Mouse (Mus musculus) frontal cortex, adult (tissue): ENCODE measurements at regions not wholly inside any gene's neighbourhood (a gene's known extent, or its start where the extent isn't known, plus 50 kb on each side); places are given as distances from the start of the nearest gene placed in this dataset.

Source experiments
- ATAC-seq: cut with Nextera tagmentation; 2 replicates; pipeline ENCODE4 v1.9.2; 2017; ENCODE audit warnings: mild to moderate bottlenecking, moderate library complexity, mixed read lengths; ENCODE audit not compliant: low TSS enrichment

DNA sequence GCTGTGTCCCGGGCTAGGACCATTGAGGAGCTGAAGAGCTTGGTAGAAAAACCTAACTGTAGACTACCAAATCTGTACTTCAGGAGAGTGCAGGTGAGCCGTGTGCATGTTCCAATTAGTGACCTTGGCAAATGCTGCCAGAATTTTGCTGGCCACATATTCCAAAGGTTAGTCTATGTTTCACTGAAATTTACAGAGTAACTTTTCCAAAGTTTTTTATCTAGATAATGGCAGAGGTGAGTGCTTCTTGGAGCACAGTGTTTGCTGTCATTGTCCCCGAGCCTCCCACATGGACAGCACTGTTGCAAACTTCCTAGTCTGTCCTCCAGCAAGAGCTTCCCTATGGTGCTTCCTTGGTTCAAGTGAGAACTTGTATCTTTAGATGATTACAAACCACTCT is 232.5 kb downstream of the Foxa2 start:
- no peak for ATAC-seq

DNA sequence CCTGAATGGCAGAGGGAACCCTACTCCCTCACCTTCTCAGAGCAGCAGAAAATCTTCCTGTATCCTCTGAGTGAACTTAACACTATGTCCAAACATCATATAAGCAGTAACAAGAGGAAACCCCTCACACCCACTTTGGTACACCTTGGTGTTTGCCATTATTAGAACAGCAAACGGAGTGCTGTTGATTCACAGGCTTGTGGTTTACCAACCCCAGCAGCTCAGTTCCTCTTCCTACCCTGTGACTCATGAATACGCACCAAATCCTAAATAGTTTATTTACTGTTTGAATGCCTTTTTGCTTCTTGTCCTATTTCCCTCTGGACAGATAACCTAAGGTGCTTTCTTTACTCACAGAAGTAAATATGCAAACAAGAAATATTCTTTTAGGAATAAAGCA is 233.3 kb downstream of the Foxa2 start:
- no peak for ATAC-seq

DNA sequence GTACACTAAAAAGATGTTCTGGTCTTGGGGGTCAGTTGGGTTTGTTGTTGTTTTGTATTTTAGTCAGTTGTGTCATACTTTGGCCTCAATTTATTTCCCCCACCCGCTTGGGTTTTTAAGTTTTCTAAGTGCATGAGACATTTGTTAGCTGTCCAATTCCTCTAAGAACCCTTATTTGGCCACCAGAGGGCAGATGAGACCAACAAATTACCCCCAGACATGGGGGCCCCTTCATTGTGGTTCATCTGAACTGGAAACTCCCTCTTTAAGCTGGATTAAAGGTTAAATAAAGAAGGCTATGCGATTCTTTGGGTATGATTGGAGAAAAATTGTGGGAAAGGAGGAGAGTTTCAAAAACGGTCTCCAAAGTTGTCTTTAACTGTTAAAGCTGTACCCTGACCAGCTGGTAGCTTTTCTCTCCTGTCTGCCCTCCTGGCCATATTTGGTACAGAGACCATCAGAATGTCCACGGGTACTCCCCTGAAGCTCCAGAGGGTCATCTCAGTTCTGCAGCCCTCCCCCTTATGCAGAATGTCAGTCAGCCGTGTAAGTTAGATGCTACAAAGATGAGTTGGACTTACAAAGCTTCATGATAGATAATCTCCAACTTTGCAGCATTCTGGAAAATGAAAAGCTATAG is 238.6 kb downstream of the Foxa2 start:
- peak; percentile 76 for ATAC-seq

GRCm38 (mm10) chr2:147803102-147803501 is 243.7 kb downstream of the Foxa2 start:
- ATAC-seq: no peak

- no peak for ATAC-seq
These were observed 255.3 kb downstream of the Foxa2 start for GRCm38 (mm10) chr2:147791434-147791833.

GRCm38 (mm10) chr2:147789877-147790276 is 256.9 kb downstream of the Foxa2 start:
- ATAC-seq: no peak

DNA sequence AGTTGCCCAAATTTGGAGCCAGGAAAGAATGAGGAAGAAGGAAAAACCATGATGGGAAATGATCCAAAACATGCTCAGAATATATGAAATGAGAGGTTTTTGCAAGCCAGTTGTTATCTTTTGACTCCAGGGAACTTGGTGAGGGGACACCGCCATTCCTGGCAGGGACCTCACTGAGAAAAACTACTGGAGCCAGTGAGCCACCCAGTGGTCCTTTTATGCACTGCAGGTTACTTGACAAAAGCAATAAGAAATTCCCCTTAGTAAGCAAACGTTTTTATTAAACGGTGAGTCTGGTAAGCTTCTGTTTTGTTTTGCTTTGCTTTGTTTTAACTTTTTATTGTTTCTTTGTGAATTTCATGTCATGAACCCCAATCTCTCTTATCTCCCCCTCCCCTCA is 257.5 kb downstream of the Foxa2 start:
- peak; percentile 55; the same call in 1 of the 2 replicates for ATAC-seq

DNA sequence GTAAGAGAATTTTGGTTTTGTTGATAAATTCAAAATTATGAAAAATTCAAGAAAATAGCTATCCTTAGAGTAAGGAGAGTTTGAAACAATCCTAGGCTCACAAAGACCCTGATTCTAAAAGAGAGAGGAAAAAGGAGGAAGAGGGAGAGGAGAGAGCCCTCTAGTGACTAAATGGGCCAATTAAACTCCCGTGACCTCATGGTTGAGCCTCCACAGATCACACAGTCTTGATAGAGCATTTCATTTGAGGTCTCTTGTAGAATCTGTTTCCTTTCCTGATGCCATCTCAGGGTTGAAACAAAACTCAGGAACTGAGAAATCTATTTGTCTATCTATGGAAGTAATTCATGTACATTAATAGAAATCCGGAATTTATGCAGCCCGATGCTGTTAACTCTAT is 258.8 kb downstream of the Foxa2 start:
- 0 out of 2 replicates have a peak, but pooled peaks have one; percentile 51 for ATAC-seq

DNA sequence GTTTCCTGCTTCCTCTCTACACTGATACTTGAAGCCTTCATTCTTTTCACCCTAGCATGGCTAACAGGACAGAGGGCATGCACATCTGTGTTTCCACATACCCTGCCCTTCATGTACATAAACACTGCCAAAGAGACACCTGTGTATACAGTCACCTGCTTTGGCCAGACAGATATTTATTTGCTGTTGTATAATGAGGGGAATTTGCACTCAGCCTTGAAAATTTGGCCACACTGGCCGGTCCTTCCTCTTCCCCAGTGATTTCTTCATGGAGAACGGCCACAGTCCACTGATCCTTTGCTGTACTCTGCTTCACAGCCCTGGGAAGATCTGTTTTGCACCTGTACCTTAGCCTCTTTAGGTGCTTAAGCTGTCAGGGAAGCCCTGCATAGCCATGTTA is 264.3 kb downstream of the Foxa2 start:
- ATAC-seq: no peak

GRCm38 (mm10) chr2:147776316-147776715 is 270.5 kb downstream of the Foxa2 start:
- no peak for ATAC-seq

GRCm38 (mm10) chr2:147772579-147772978 is 274.2 kb downstream of the Foxa2 start:
- peak; percentile 81 for ATAC-seq

- ATAC-seq: peak; percentile 77
These were observed 293.7 kb downstream of the Foxa2 start for GRCm38 (mm10) chr2:147753089-147753488.

GRCm38 (mm10) chr2:147751831-147752230 is 294.9 kb downstream of the Foxa2 start:
- ATAC-seq: no peak

GRCm38 (mm10) chr2:147748006-147748405 is 298.8 kb downstream of the Foxa2 start:
- ATAC-seq: no peak

GRCm38 (mm10) chr2:147743908-147744307 is 302.9 kb downstream of the Foxa2 start:
- ATAC-seq: peak; percentile 67

- ATAC-seq: peak; percentile 91
These were observed 308.4 kb downstream of the Foxa2 start for GRCm38 (mm10) chr2:147738307-147738872.

DNA sequence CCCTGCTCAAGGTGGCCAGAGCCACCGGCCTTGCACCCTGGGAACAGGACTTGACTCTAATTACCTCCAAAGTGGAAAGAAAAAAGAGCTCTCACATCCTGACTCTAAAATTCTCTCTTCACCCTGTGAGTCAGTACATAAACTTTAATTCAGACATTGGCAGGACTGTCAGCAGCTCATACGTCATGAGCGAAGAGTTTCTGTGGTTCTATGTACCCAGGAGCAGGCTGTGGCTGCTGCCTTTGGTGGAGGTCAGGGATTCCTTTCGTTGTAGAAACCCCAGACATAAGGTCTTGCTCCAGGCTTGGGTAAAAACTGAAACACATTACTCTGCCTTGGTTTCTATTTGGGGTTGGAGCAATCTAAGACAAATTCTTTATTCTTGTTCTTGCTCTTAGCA is 319.4 kb downstream of the Foxa2 start:
- no peak for ATAC-seq

DNA sequence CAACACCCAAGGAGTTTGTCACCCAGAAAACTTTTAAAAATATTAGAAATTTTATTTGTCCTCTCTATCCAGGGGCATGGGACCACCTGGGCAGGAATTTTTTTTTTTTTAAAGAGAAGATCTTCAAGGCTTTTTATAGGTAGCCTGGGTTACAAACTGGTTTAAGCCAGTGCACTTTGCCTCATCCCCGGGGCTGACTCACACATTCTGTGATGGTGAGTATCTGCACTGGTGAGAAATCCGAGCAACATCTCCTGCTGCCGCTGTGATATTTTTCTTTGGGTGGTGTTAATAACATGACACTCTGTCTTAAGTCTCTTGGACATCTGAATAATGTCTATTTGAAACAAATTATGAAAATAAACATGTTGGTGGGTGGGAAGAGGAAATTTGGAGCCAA is 327.8 kb downstream of the Foxa2 start:
- no peak for ATAC-seq

- no peak for ATAC-seq
These were observed 329.3 kb downstream of the Foxa2 start for GRCm38 (mm10) chr2:147717484-147717947.

GRCm38 (mm10) chr2:147715791-147716190 is 331.0 kb downstream of the Foxa2 start:
- no peak for ATAC-seq

DNA sequence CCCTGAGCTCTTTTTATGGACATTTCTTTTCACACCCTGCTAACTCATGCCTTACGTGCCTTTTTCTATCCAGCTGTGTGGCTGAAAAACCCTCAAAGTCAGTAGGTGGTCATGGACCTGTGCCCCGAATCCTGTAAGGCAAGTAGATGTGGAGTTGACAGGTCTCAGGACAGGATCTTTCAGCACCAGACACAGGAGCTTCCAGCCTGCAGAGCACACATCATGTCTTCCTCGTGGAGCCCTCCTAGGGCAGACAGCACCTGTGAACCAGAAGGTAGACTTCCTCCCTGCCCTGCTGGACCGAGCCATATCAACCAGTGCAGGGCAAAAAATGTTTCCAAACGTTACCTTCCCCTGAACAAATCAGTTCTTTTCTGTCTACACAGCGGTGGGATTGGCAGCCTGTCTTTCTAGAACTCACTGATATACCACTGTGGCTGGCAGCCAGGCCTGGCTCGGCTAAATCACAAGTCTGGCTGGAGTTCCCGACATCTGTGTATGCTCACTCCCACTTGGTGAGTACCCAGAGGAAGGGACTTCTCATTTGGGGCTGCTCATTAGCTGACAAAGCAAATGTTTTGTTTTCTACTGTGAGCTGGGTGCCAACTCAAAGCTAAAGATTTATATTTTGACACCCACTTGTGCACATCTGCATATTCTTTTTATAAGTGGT is 336.0 kb downstream of the Foxa2 start:
- no peak for ATAC-seq

GRCm38 (mm10) chr2:147709799-147710198 is 337.0 kb downstream of the Foxa2 start:
- ATAC-seq: no peak

- no peak for ATAC-seq
These were observed 339.6 kb downstream of the Foxa2 start for GRCm38 (mm10) chr2:147707156-147707555.
